Mouse (Mus musculus): ENCODE measurements at regions not wholly inside any gene's neighbourhood (a gene's known extent, or its start where the extent isn't known, plus 50 kb on each side); places are given as distances from the start of the nearest gene placed in this dataset.

DNA sequence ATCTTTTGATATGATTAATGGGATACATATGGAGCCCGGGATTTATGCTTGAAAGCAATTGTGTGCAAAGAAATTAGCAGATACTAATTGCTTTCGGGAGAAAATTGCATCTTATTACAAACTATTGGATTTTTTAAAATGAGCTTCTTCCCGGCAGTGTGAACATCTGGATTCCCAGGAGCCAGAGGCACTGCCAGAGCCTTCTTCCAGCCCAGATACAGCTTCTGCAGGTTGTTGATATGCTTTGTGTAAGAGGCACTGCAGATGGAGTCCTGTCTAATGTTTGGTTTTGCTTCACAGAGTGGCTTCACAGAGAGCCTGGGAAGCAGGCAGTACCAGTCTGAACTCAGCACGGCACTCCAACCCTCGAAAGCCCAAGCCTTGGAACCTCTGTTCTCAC lies 207.9 kb upstream of the Six2 start:
- no peak for TF ChIP-seq CTCF (conservative IDR thresholded peaks at IDR 0.05; ENCODE audit: low read length)
- no peak for TF ChIP-seq POU5F1 (IDR thresholded peaks at IDR 0.05; ENCODE audit: borderline replicate concordance, low read length)
- no peak for TF ChIP-seq NANOG (IDR thresholded peaks at IDR 0.05; ENCODE audit: borderline replicate concordance, low read length)
- Histone ChIP-seq H3K4me3 (replicated peaks; ENCODE audit: low read length) (no peak overlapping the region), H3K4me1 (replicated peaks; ENCODE audit: low read depth, low read length) (no peaks in the 10 kb centered on the region), H3K36me3 (ENCODE audit: insufficient read depth, low read length) (no peaks in the 10 kb centered on the region), H3K9me3 (ENCODE audit: low read length) (peaks cover 15% of the 10 kb centered on the region; the same call in 1 of the 2 replicates), H3K27me3 (ENCODE audit: insufficient read depth, low read length) (no peaks in the 10 kb centered on the region)

DNA sequence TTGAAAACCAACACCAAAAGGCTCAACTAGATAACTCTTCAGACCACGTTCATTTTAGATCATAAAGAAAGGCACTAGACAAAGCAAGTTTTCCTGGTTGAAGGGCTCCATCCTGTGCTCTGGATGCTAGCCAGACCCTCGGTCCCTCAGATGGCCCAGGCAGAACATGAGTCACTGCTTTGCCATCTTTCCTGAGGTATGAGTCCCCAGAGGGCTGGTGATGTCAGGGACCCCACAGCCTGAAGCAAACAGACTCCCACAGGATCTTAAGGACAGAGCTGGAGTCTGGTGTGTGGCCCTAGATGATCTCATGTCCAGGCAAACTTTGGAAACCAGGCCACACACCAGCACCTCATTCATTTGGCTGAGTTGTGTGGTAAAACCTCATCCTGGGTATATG lies 203.2 kb upstream of the Six2 start:
- H3K36me3 ChIP-seq (ENCODE audit: insufficient read depth, low read length) = no peaks in the 10 kb centered on the region
- TF ChIP-seq POU5F1 (IDR thresholded peaks at IDR 0.05; ENCODE audit: borderline replicate concordance, low read length) (no peak), NANOG (IDR thresholded peaks at IDR 0.05; ENCODE audit: borderline replicate concordance, low read length) (no peak), CTCF (conservative IDR thresholded peaks at IDR 0.05; ENCODE audit: low read length) (no peak)
- H3K27me3 ChIP-seq (ENCODE audit: insufficient read depth, low read length) = no peaks in the 10 kb centered on the region
- no peaks in the 10 kb centered on the region for H3K4me1 ChIP-seq (replicated peaks; ENCODE audit: low read depth, low read length)
- H3K4me3 ChIP-seq (replicated peaks; ENCODE audit: low read length) = no peak overlapping the region
- H3K9me3 ChIP-seq (ENCODE audit: low read length) = 0 out of 2 replicates have a peak, but pooled peaks cover 5% of the 10 kb centered on the region

DNA sequence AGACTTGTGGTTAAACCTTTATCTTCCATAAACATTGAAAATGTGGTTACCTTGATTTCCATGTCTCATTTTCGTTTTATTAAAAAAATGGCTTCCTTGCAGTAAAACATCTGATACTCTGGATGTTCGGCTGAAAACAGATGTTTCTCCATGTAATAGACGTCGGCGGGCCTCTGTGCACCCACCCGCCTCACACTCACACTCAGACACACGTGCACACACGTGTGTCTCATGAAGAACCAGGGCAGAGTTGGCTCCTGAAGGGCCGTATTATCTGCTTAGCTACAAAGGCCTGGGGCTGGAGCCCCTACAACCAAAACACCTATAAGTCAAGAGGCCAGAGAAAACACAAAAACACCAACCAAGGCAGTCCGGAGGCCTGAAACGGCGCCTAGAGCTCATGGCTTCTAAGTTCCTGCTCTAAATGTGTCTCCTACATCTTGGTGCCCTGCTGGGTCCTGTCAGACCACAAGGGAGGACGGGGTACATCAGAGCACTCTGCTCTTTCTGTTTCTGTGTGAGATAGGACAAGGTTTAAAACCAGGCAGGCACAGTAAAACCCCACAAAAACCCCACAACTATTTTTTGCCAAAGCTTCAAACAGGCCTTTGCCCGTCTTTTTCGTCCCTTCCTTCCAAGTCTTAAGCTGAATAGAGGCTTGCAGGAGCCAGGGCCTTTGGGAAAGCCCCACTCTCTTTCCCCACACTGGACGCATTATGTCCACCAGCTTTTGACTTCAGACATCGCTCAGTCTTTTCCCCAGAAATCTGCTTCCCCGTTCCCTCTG lies 201.9 kb upstream of the Six2 start:
- TF ChIP-seq CTCF (conservative IDR thresholded peaks at IDR 0.05; ENCODE audit: low read length) (no peak), POU5F1 (IDR thresholded peaks at IDR 0.05; ENCODE audit: borderline replicate concordance, low read length) (no peak), NANOG (IDR thresholded peaks at IDR 0.05; ENCODE audit: borderline replicate concordance, low read length) (no peak)
- Histone ChIP-seq H3K9me3 (ENCODE audit: low read length) (0 out of 2 replicates have a peak, but pooled peaks cover 5% of the 10 kb centered on the region), H3K4me1 (replicated peaks; ENCODE audit: low read depth, low read length) (no peaks in the 10 kb centered on the region), H3K4me3 (replicated peaks; ENCODE audit: low read length) (no peak overlapping the region), H3K36me3 (ENCODE audit: insufficient read depth, low read length) (no peaks in the 10 kb centered on the region), H3K27me3 (ENCODE audit: insufficient read depth, low read length) (no peaks in the 10 kb centered on the region)

DNA sequence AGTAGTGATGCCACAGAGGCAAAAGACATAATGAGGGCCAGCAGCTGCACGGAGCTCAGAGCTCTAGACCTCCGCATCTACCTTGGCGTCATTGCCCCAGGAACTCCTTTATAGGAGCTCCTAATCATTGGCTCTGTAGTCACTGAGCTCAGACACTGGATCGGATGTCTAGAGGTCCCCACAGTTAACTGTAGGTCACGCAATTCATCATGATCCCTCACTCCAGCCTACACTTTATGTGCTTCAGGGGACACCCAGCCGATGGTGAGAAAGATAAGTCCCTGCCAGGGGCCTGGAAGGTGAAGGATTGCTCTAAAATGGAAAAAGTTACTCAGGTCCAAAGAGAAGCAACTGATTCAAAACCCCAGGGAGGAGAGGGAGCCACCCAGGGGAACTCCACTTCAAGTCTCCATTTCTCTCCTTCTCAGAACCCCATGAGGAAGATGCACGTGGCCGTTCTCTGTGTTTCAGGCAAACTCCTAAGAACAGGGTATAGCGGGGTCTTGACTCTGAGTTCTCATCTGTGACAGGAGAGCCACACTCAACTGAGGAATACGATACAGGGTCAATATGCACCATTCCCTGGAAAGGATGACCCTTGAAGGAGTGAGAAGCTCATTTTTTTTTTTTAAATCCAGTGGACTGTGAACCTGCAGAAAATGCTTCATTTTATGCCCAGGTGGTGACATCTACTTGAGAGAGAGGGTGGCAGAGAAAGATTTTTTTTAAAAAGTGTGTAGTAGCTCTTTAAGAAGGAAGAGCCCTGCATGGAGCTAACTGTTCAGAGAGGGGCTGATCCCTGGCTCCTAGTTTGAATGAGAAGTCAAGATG lies 200.7 kb upstream of the Six2 start:
- H3K4me1 ChIP-seq (replicated peaks; ENCODE audit: low read depth, low read length) = no peaks in the 10 kb centered on the region

DNA sequence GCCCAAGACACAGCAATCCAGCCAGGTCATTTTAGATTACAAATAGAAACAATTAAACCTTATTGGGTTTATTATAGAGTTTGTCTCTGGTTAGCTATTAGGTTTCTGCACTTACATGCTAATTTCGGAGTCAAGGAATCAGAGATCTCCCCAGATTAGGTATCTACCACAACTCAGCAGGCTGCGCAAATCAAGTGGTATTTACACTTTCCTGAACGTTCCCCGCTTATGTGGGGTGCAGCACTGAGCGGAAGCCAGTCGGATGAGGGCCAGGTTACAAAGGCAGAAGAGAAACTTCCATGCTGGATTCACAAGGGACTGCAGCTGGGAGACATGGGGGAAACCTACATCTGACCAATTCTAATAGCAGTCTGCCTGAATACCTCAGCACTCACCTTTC lies 198.6 kb upstream of the Six2 start:
- Histone ChIP-seq H3K4me1 (replicated peaks; ENCODE audit: low read depth, low read length) (no peaks in the 10 kb centered on the region), H3K9me3 (ENCODE audit: low read length) (0 out of 2 replicates have a peak, but pooled peaks cover 3% of the 10 kb centered on the region), H3K27me3 (ENCODE audit: insufficient read depth, low read length) (no peaks in the 10 kb centered on the region), H3K36me3 (ENCODE audit: insufficient read depth, low read length) (no peaks in the 10 kb centered on the region), H3K4me3 (replicated peaks; ENCODE audit: low read length) (no peak overlapping the region)
- TF ChIP-seq NANOG (IDR thresholded peaks at IDR 0.05; ENCODE audit: borderline replicate concordance, low read length) = no peak

More for the DNA sequence above, 200.7 kb upstream of the Six2 start:
- no peaks in the 10 kb centered on the region for H3K36me3 ChIP-seq (ENCODE audit: insufficient read depth, low read length)
- no peak overlapping the region for H3K4me3 ChIP-seq (replicated peaks; ENCODE audit: low read length)
- H3K27me3 ChIP-seq (ENCODE audit: insufficient read depth, low read length) = no peaks in the 10 kb centered on the region
- TF ChIP-seq CTCF (conservative IDR thresholded peaks at IDR 0.05; ENCODE audit: low read length) = no peak
- TF ChIP-seq POU5F1 (IDR thresholded peaks at IDR 0.05; ENCODE audit: borderline replicate concordance, low read length) = no peak
- TF ChIP-seq NANOG (IDR thresholded peaks at IDR 0.05; ENCODE audit: borderline replicate concordance, low read length) = no peak
- 0 out of 2 replicates have a peak, but pooled peaks cover 5% of the 10 kb centered on the region for H3K9me3 ChIP-seq (ENCODE audit: low read length)

DNA sequence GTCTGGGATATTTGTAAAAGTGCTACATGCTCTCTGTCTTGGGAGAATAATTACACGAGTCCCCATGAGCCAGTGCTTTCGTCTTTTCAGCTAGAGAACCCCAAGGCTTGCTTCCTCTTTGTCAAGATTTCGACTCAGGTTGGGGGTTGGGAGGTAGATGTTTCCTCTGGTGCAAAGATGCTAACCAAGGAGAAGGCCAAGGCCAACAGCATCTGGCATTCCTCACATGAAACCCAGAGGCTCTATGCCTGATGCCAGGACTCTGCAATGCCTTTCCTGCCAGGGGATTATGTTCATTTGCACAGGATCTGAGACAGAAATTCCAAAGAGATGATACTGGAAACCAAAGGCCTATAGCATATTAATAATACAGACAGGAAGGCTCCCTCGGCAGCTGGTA lies 198.2 kb upstream of the Six2 start:
- Histone ChIP-seq H3K4me3 (replicated peaks; ENCODE audit: low read length) (no peak overlapping the region), H3K36me3 (ENCODE audit: insufficient read depth, low read length) (no peaks in the 10 kb centered on the region), H3K4me1 (replicated peaks; ENCODE audit: low read depth, low read length) (no peaks in the 10 kb centered on the region)

DNA sequence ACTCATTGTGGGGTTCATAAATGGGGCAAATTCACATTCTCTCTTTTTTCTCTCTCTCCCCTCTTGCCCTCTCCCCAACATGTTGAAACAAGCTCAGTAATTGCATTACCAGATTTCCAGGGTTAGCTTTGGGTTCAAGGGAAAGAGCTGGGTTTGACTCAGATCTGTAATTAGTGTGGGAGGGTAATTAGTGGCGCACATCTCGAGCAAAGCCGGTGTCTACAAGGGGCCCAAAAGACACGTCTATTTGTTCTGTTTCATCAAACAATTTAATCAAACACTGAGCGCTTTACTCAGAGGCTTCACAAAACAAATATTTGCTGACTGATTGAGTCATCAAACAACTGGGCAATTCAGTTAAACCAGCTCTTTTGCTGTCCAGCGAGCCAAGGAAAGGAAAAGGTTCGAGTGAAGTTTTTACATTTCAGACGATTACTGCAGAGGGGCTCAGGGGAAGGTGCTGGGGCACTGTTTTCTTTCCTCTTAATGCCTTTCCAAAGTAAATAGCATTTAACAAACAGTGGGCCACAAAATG lies 193.6 kb upstream of the Six2 start:
- TF ChIP-seq POU5F1 (IDR thresholded peaks at IDR 0.05; ENCODE audit: borderline replicate concordance, low read length) (no peak), NANOG (IDR thresholded peaks at IDR 0.05; ENCODE audit: borderline replicate concordance, low read length) (no peak), CTCF (conservative IDR thresholded peaks at IDR 0.05; ENCODE audit: low read length) (no peak)
- H3K4me3 ChIP-seq (replicated peaks; ENCODE audit: low read length) = no peak overlapping the region
- H3K9me3 ChIP-seq (ENCODE audit: low read length) = no peaks in the 10 kb centered on the region
- H3K4me1 ChIP-seq (replicated peaks; ENCODE audit: low read depth, low read length) = peaks cover 3% of the 10 kb centered on the region
- no peaks in the 10 kb centered on the region for H3K36me3 ChIP-seq (ENCODE audit: insufficient read depth, low read length)
- H3K27me3 ChIP-seq (ENCODE audit: insufficient read depth, low read length) = no peaks in the 10 kb centered on the region

More for the DNA sequence above, 198.2 kb upstream of the Six2 start:
- Histone ChIP-seq H3K9me3 (ENCODE audit: low read length) (no peaks in the 10 kb centered on the region), H3K27me3 (ENCODE audit: insufficient read depth, low read length) (no peaks in the 10 kb centered on the region)
- no peak for TF ChIP-seq CTCF (conservative IDR thresholded peaks at IDR 0.05; ENCODE audit: low read length)
- TF ChIP-seq NANOG (IDR thresholded peaks at IDR 0.05; ENCODE audit: borderline replicate concordance, low read length) = no peak
- no peak for TF ChIP-seq POU5F1 (IDR thresholded peaks at IDR 0.05; ENCODE audit: borderline replicate concordance, low read length)

DNA sequence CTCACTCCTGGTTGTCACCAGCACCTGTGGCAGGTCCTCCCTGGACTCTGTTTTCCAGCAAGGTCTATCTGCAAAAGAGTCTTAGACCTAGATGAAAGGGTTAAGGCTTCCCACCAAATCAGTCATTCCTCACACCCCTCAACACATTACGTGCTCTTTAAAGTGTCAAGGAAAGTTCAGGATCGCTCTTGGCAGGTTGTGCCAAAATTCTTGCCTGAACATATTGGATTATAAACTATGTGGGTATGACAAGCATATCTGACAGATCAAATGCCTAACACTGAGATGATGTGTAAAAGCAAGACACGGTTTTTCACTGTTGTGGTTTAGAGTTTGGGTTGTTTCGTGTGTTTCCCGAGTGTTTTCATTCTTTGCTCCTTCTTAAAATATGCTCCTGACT lies 193.0 kb upstream of the Six2 start:
- Histone ChIP-seq H3K4me3 (replicated peaks; ENCODE audit: low read length) (no peak overlapping the region), H3K9me3 (ENCODE audit: low read length) (no peaks in the 10 kb centered on the region), H3K27me3 (ENCODE audit: insufficient read depth, low read length) (no peaks in the 10 kb centered on the region), H3K36me3 (ENCODE audit: insufficient read depth, low read length) (no peaks in the 10 kb centered on the region), H3K4me1 (replicated peaks; ENCODE audit: low read depth, low read length) (peaks cover 5% of the 10 kb centered on the region)
- no peak for TF ChIP-seq NANOG (IDR thresholded peaks at IDR 0.05; ENCODE audit: borderline replicate concordance, low read length)
- no peak for TF ChIP-seq CTCF (conservative IDR thresholded peaks at IDR 0.05; ENCODE audit: low read length)
- TF ChIP-seq POU5F1 (IDR thresholded peaks at IDR 0.05; ENCODE audit: borderline replicate concordance, low read length) = no peak

Measured in E14TG2a.4 (cell line).